Mouse (Mus musculus) hindbrain, embryonic 14.5 days (tissue): ENCODE measurements around the gene Rhoh. TPM values are rescaled to one million over a fixed set of nuclear protein-coding genes. Genes with fewer than 3 reads are reported as not detected.

ENCODE experiments used
- ATAC-seq: fragments of 200-750 bp; cut with Nextera tagmentation; 2 replicates; pipeline ENCODE4 v1.8.0; 2017; ENCODE audit warnings: moderate number of reproducible peaks, mild to moderate bottlenecking, moderate TSS enrichment, moderate library complexity; ENCODE audit not compliant: low FRiP score
- DNase-seq: peaks from one replicate; pipeline ENCODE4 v3.0.0-alpha.2; 2015; ENCODE audit warnings: low spot score
- H3K27ac ChIP-seq: fragments of 300-500 bp; sonication (generic); 2 replicates; pipeline ENCODE4 v1.5.1; 2014; ENCODE audit warnings: mild to moderate bottlenecking, moderate library complexity
- H3K27me3 ChIP-seq: fragments of 300-500 bp; sonication (generic); 2 replicates; pipeline ENCODE4 v1.6.1; 2014; ENCODE audit warnings: mild to moderate bottlenecking, low read length, mixed read lengths; ENCODE audit not compliant: control insufficient read depth, insufficient read depth
- H3K36me3 ChIP-seq: fragments of 300-500 bp; sonication (generic); replicated peaks from 2 replicates; pipeline ENCODE4 v1.6.1; 2014; ENCODE audit not compliant: control insufficient read depth, insufficient read depth
- H3K4me1 ChIP-seq: fragments of 300-500 bp; sonication (generic); replicated peaks from 2 replicates; pipeline ENCODE4 v1.6.1; 2014; ENCODE audit warnings: antibody characterized with exemption, low read length, mixed read lengths; ENCODE audit not compliant: control insufficient read depth, insufficient read depth
- H3K4me2 ChIP-seq: fragments of 300-500 bp; sonication (generic); replicated peaks from 2 replicates; pipeline ENCODE4 v1.6.1; 2014; ENCODE audit warnings: mild to moderate bottlenecking, moderate library complexity
- H3K4me3 ChIP-seq: fragments of 300-500 bp; sonication (generic); replicated peaks from 2 replicates; pipeline ENCODE4 v1.5.1; 2014; ENCODE audit warnings: mild to moderate bottlenecking, low read length
- H3K9ac ChIP-seq: fragments of 300-500 bp; sonication (generic); 2 replicates; pipeline ENCODE4 v1.6.1; 2014
- H3K9me3 ChIP-seq: fragments of 300-500 bp; sonication (generic); 2 replicates; pipeline ENCODE4 v1.6.1; 2016; ENCODE audit warnings: low read length; ENCODE audit not compliant: control insufficient read depth
- WGBS: fragments of 180-500 bp; shearing (Covaris S2); extraction: QIAGEN DNeasy Blood & Tissue Kit; methylation state at CpG from one replicate; pipeline ENCODE4 v1.1.7; 2014; 5-methylcytosine and 5-hydroxymethylcytosine counted together
- polyA plus RNA-seq: library from polyadenylated mRNA; unstranded; fragments of >200 nt; fragmentation: Nextera tagmentation; extraction: Ambion mirVana; gene quantifications from 2 replicates; pipeline ENCODE4 v1.2.1, GENCODE M21; 2014

Rhoh gene
- polyA plus RNA-seq = 0.52 TPM in 2 replicates

DNA sequence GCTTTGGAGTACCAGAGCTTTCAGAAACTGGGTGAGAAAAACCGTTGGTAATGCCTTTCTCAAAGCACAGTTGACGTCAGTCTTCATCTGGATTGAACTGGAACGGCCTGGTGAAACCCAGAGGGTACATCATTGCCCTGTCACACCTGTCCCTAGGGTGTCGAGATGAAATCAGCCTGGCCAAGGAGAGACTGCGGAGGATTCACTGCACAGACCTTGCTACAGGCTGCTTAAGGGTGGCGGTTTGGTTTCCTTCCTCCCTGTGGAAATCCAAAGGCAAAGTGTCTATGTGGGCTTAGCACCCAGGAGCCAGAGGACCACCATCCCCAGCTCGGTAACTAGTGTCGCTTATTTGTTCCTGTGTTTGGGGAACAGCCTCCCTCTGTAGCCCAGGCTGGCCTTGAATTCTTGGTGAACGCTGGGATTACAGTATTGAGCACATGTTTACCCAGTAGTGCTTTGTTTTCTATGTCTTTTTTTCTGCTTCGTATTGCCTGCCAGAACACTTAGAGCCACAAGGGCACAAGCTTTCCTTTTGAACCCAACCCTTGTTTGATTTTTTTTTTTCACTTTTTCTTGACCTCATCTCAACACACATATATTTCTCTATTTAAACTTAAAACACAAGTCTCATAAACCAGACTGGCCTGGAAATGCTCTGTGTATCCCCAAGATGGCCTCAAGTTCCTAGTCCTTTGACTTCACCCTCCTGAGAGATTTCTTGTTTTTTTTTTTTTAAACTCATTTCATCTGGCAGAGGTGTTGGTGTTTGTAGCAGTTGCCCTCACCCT lies at the start of gene Rhoh:
Gene Rhoh (plus strand): TSS at position 60 of the 791 bp plus-strand sequence.
- no peak within 1 kb of the TSS for H3K4me2 ChIP-seq
- H3K9me3 ChIP-seq = no peaks in the 10 kb centered on the region
- 81% methylated on average over 10 of the region's 10 CpGs for WGBS
- no peak for DNase-seq
- H3K27ac ChIP-seq = no peak within 1 kb of the TSS
- H3K4me1 ChIP-seq = no peaks in the 10 kb centered on the region
- no peak for ATAC-seq
- H3K9ac ChIP-seq = no peak within 1 kb of the TSS
- no peaks in the 10 kb centered on the region for H3K36me3 ChIP-seq
- no peak within 1 kb of the TSS for H3K4me3 ChIP-seq
- no peaks in the 10 kb centered on the region for H3K27me3 ChIP-seq

DNA sequence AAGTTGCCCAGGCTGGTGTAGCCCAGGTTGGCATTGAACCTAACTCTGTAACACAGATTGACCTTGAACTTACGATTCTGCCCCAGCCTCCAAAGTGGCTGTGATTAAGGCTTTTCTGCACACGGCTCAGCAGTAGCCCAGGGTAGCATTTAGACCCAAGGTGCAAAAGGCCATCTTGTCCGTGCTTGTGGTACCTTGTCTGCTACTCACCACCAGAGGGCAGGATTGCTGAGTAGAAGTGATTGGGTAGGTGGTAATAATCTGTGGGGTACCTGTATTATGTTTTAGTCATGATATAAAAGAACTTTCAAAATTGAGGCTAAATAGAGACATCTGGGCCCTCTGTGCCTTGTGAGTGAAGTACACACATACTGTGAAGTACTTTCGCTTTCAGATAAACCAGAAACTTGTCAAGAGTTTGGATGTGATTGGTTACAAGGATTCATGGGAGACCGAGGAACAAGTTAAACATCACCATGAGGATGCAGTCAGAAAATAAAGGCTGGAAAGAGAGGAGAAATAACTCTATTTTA lies 37.3 kb upstream of the Rhoh start:
- H3K36me3 ChIP-seq = peaks cover 70% of the 10 kb centered on the region
- H3K4me2 ChIP-seq = no peak overlapping the region
- no peak overlapping the region for H3K27ac ChIP-seq
- DNase-seq (peak; percentile 49), ATAC-seq (no peak)
- H3K4me1 ChIP-seq = no peaks in the 10 kb centered on the region
- no peak overlapping the region for H3K4me3 ChIP-seq
- H3K9ac ChIP-seq = no peak overlapping the region
- no peaks in the 10 kb centered on the region for H3K27me3 ChIP-seq
- 73% methylated on average over 5 of the region's 5 CpGs for WGBS
- H3K9me3 ChIP-seq = no peaks in the 10 kb centered on the region

DNA sequence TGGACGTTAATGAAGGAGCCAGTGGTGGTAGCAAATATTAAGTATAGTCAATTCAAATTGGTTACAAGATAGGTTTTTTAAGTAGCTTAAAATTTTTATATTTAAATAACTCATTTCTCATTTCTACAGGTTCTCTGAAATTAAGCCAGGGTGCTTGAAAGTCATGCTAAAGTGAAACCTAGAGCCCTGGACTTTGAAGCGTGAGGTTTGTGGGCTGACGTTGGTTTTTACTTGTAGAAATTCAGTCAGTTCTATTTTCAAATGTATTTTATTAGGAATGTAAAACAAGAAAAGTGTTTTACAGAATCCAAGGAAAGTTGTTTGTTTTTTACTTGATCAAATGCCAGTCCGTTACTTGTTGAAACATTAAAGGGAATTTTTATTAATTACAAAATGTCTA lies 34.5 kb upstream of the Rhoh start:
- no peak overlapping the region for H3K27ac ChIP-seq
- no peak for ATAC-seq
- 96% methylated on average over 4 of the region's 4 CpGs for WGBS
- H3K9me3 ChIP-seq = no peaks in the 10 kb centered on the region
- no peak for DNase-seq
- no peaks in the 10 kb centered on the region for H3K4me1 ChIP-seq
- H3K4me3 ChIP-seq = no peak overlapping the region
- H3K27me3 ChIP-seq = no peaks in the 10 kb centered on the region
- peaks cover 51% of the 10 kb centered on the region for H3K36me3 ChIP-seq
- H3K9ac ChIP-seq = no peak overlapping the region
- no peak overlapping the region for H3K4me2 ChIP-seq

DNA sequence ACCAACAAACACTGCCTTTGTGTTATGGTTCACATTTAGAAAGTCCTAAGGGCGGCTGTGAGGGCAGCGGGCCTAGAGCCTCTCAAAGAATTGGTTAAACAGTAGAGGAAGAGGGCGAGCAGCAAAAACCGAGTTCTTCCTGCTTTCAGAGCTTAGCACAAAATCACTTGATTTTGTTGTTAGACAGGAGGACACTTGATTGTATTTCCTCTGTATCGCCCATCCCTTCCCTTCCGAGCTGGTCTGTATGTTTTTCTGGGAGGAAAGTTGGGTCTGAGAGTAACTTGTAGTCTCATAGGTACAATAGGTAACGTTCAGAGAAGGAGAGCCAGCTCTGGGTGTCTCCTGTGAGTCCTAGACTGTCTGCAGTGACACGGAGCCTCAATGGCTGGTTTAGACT lies 33.9 kb upstream of the Rhoh start:
- H3K4me2 ChIP-seq = no peak overlapping the region
- no peak overlapping the region for H3K4me3 ChIP-seq
- no peak overlapping the region for H3K9ac ChIP-seq
- no peak overlapping the region for H3K27ac ChIP-seq
- no peaks in the 10 kb centered on the region for H3K4me1 ChIP-seq
- H3K9me3 ChIP-seq = no peaks in the 10 kb centered on the region
- 90% methylated on average over 8 of the region's 8 CpGs for WGBS
- peaks cover 45% of the 10 kb centered on the region for H3K36me3 ChIP-seq
- no peaks in the 10 kb centered on the region for H3K27me3 ChIP-seq
- ATAC-seq (no peak), DNase-seq (no peak)

DNA sequence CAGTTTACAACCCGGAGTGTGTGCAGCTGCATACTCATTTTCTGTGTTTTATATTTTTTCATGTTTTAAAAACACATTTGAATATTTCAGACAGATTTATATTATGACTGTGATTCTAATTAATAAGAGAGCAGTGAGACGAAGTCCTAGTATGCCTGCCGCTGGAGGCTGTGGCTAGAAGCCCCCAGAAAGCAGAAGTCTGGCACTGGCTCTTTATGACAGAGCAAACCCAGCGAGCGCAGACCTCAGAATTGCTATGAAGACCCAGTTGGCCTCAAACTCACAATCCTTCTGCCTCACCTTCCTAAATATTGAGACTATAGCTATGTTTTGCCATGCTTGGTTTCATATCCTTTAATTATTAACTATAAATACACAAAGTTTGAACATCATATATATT lies 32.8 kb upstream of the Rhoh start:
- H3K9ac ChIP-seq = no peak overlapping the region
- no peak overlapping the region for H3K27ac ChIP-seq
- no peak for ATAC-seq
- no peaks in the 10 kb centered on the region for H3K4me1 ChIP-seq
- H3K9me3 ChIP-seq = no peaks in the 10 kb centered on the region
- 96% methylated on average over 5 of the region's 5 CpGs for WGBS
- no peak overlapping the region for H3K4me2 ChIP-seq
- peaks cover 35% of the 10 kb centered on the region for H3K36me3 ChIP-seq
- H3K27me3 ChIP-seq = no peaks in the 10 kb centered on the region
- no peak for DNase-seq
- H3K4me3 ChIP-seq = no peak overlapping the region

DNA sequence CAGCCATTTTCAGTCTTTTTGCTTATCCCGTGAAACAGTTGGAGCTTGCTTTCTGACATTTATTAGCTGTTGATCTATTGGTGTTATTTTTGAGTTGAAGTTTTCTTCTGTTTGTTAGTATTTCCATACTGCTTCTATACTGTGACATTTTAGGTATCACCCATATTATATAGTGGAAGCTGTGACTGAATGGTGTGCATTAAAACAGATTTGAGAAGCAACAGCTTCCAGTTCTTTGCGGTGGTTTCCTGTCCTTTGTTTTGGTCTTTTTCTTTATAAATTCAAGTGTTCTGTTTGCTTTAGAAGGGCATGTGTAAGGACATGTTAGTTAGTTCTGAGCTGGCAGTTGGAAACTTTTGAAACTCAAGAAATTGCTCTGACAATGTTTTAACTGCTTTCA lies 32.0 kb upstream of the Rhoh start:
- no peak for ATAC-seq
- Histone ChIP-seq H3K4me3 (no peak overlapping the region), H3K27me3 (no peaks in the 10 kb centered on the region), H3K4me2 (no peak overlapping the region), H3K4me1 (no peaks in the 10 kb centered on the region), H3K27ac (no peak overlapping the region), H3K36me3 (peaks cover 29% of the 10 kb centered on the region), H3K9me3 (no peaks in the 10 kb centered on the region), H3K9ac (no peak overlapping the region)
- no peak for DNase-seq
- 97% methylated on average over 2 of the region's 2 CpGs for WGBS

DNA sequence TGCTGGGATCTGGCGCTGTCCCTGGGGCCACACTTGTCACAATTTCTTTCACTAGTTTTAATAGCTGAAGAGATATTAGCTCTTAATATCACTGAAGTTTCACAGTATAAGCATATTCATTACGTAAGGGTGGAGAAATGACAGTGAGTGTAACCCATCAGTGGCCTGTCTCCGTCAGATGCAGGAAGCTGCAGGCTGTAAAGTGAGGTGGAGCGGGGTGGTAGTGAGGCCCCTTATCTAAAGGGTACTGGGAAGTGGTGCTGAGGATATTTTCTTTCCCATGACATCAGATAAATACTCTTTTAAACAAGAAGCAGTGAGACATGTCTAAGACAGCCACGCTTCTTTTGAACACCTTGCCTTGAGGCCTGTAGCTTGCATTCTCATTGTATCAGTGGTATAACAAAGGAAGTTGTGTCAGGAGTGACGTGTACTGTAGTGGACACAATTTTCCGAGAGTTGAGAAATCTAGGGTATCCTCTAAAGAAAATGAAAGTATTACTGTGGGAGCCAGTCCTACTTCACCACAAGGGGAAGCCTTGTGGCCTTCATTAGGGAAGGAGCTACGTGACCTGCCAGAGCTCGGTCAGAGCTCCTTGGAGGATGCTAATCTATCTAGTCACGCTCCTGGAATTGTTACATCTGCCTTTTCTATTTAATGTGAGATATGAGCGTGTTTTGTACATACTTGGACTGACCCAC lies 28.9 kb upstream of the Rhoh start:
- H3K9me3 ChIP-seq = no peaks in the 10 kb centered on the region
- H3K27me3 ChIP-seq = no peaks in the 10 kb centered on the region
- ATAC-seq = no peak
- H3K4me2 ChIP-seq = no peak overlapping the region
- DNase-seq = no peak
- H3K27ac ChIP-seq = no peak overlapping the region
- H3K4me1 ChIP-seq = no peaks in the 10 kb centered on the region
- no peak overlapping the region for H3K4me3 ChIP-seq
- peaks cover 7% of the 10 kb centered on the region for H3K36me3 ChIP-seq
- H3K9ac ChIP-seq = no peak overlapping the region
- 85% methylated on average over 11 of the region's 11 CpGs for WGBS

DNA sequence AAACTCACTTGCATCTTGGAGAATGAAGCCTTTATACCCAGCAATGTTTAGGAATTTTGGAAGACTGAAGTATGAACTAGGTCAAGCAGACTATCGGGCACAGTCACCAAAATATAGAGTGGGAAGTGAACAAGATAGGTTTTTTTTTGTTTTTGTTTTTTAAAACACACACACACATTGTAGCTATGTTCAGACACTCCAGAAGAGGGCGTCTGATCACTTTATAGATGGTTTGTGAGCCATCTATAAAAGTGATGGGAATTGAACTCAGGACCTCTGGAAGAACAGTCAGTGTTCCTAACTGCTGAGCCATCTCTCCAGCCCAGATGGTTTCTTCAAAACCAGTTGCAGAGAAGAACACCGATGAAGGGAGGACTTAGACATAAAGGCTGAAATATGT lies 27.9 kb upstream of the Rhoh start:
- Histone ChIP-seq H3K27ac (no peak overlapping the region), H3K27me3 (no peaks in the 10 kb centered on the region), H3K9me3 (no peaks in the 10 kb centered on the region), H3K9ac (no peak overlapping the region), H3K4me1 (no peaks in the 10 kb centered on the region), H3K4me3 (no peak overlapping the region), H3K4me2 (no peak overlapping the region), H3K36me3 (peaks cover 2% of the 10 kb centered on the region)
- 82% methylated on average over 3 of the region's 3 CpGs for WGBS
- ATAC-seq = no peak
- no peak for DNase-seq

DNA sequence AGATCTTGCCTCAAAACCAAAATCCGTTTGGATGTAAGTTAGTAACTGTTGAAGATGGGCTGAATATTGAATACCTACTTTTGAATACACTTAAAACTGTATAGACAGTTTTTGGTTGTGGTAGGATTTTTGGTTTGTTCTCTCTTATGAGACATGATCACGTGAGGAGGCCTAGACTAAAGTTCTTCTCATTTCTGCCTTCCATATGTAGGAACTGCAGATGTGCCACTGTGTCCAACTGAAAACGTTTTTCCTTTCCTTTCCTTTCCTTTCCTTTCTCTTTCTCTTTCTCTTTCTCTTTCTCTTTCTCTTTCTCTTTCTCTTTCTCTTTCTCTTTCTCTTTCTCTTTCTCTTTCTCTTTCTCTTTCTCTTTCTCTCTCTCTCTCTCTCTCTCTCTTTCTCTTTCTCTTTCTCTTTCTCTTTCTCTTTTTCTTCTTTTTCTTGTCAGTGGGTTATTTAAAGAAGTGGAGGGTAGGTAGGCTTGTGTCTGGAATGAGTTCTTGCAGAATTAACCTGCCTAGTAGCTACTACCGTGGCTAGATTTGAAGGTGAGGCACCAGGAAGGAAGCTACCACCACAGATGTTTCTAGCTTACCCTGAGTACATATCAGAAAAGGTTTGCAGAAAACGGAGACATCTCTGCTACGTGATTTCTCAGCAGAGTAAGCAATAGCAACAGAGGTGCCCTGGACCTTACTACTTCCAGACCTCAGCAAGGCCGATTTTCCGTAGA lies 27.1 kb upstream of the Rhoh start:
- 93% methylated on average over 8 of the region's 8 CpGs for WGBS
- Histone ChIP-seq H3K4me3 (no peak overlapping the region), H3K27ac (no peak overlapping the region), H3K9me3 (no peaks in the 10 kb centered on the region), H3K9ac (no peak overlapping the region), H3K4me2 (no peak overlapping the region), H3K36me3 (no peaks in the 10 kb centered on the region; the same call in 1 of the 2 replicates), H3K27me3 (no peaks in the 10 kb centered on the region), H3K4me1 (no peaks in the 10 kb centered on the region)
- DNase-seq (no peak), ATAC-seq (no peak)
